Mouse (Mus musculus) embryonic facial prominence, embryonic 12.5 days (tissue): ENCODE measurements around the gene Sf3b3. TPM values are rescaled to one million over a fixed set of nuclear protein-coding genes. Genes with fewer than 3 reads are reported as not detected.
A peak's percentile ranks its signal among the peaks of the same experiment; 100 is the strongest.

ENCODE experiments used
- ATAC-seq: fragments of 200-750 bp; cut with Nextera tagmentation; 2 replicates; pipeline ENCODE4 v1.8.0; 2017; ENCODE audit not compliant: insufficient number of reproducible peaks, insufficient read depth, low FRiP score, low TSS enrichment
- H3K27ac ChIP-seq: fragments of 300-500 bp; sonication (generic); 2 replicates; pipeline ENCODE4 v1.5.1; 2016; ENCODE audit warnings: mild to moderate bottlenecking
- H3K27me3 ChIP-seq: fragments of 300-500 bp; sonication (generic); 2 replicates; pipeline ENCODE4 v1.6.1; 2016; ENCODE audit warnings: mild to moderate bottlenecking, moderate library complexity
- H3K36me3 ChIP-seq: fragments of 300-500 bp; sonication (generic); 2 replicates; pipeline ENCODE4 v1.6.1; 2016; ENCODE audit warnings: mild to moderate bottlenecking
- H3K4me1 ChIP-seq: fragments of 300-500 bp; sonication (generic); 2 replicates; pipeline ENCODE4 v1.6.1; 2016
- H3K4me2 ChIP-seq: fragments of 300-500 bp; sonication (generic); replicated peaks from 2 replicates; pipeline ENCODE4 v1.6.1; 2016; ENCODE audit warnings: mild to moderate bottlenecking, moderate library complexity
- H3K4me3 ChIP-seq: fragments of 300-500 bp; sonication (generic); 2 replicates; pipeline ENCODE4 v1.5.1; 2016; ENCODE audit warnings: mild to moderate bottlenecking
- H3K9ac ChIP-seq: fragments of 300-500 bp; sonication (generic); 2 replicates; pipeline ENCODE4 v1.6.1; 2016; ENCODE audit warnings: mild to moderate bottlenecking, moderate library complexity
- H3K9me3 ChIP-seq: fragments of 300-500 bp; sonication (generic); 2 replicates; pipeline ENCODE4 v1.6.1; 2016; ENCODE audit warnings: mild to moderate bottlenecking, moderate library complexity
- WGBS: fragments of 180-500 bp; shearing (Covaris S2); methylation state at CpG from one replicate; pipeline ENCODE4 v1.1.7; 2016; 5-methylcytosine and 5-hydroxymethylcytosine counted together
- polyA plus RNA-seq: library from polyadenylated mRNA; unstranded; fragments of >200 nt; fragmentation: Nextera tagmentation; extraction: Ambion mirVana; gene quantifications from 2 replicates; pipeline ENCODE4 v1.2.1, GENCODE M21; 2016

Gene Sf3b3
- polyA plus RNA-seq, 1 experiment from 2014 or later = 196 TPM

DNA sequence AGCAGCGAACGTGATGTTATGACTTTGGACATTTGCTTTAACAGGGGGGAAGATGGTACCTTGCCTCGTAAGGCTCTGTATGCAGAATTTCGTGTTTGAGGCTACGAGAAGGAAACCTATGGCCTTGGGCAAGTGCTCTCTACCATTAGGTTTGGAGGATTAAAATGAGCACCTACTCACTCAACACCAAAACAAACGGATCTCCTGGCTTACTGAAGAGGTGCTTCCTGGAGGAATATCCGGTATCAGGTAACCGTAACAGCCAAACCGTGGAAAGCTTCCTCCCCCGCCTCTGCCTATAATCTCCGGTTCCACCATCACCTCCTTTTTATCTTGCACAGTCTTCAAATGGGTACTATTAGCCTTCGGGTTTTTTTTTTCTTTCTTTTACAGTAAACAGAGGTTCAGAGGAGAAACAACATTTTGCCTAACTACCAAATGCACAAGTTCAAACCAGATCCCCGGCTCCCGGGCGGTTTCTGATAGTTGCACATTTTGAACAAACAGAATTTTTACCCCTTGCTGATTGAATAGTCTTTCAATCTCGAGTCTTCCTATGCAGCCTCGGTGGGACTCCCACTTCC is 674 bp downstream of the Sf3b3 start:
- Histone ChIP-seq H3K36me3 (peaks cover 47% of the 10 kb centered on the region), H3K4me3 (peak overlapping the region; percentile 90), H3K9me3 (no peaks in the 10 kb centered on the region), H3K27ac (peak overlapping the region; percentile 93), H3K4me2 (peak overlapping the region; percentile 70), H3K27me3 (no peaks in the 10 kb centered on the region), H3K9ac (peak overlapping the region; percentile 89), H3K4me1 (peaks cover 22% of the 10 kb centered on the region)
- WGBS = 8% methylated on average over 17 of the region's 17 CpGs
- ATAC-seq = no peak

DNA sequence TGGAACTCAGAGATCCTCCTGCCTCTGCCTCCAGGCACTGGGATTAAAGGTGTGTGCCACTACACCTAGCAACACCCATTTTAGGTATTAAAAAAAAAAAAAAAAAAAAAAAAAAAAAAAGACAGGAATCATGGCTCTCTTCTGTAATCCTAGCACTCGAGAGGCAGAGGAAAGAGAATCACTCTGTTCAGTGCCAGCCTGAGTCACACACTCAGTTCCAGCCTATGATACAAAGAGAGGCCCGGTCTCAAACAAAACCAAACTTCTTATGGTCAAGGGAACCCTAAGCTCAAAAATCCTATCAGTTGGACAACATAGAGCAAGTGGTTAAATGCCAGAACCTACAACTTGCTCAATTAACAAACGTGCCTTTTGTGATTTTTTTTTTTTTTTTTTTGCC is 1.6 kb downstream of the Sf3b3 start:
- WGBS = 74% methylated on average over 3 of the region's 3 CpGs
- Histone ChIP-seq H3K27ac (no peak overlapping the region), H3K4me2 (peak overlapping the region; percentile 70), H3K9ac (no peak overlapping the region), H3K27me3 (no peaks in the 10 kb centered on the region), H3K36me3 (peaks cover 47% of the 10 kb centered on the region), H3K9me3 (no peaks in the 10 kb centered on the region), H3K4me1 (peaks cover 22% of the 10 kb centered on the region), H3K4me3 (peak overlapping the region; percentile 90; the same call in 1 of the 2 replicates)
- no peak for ATAC-seq

DNA sequence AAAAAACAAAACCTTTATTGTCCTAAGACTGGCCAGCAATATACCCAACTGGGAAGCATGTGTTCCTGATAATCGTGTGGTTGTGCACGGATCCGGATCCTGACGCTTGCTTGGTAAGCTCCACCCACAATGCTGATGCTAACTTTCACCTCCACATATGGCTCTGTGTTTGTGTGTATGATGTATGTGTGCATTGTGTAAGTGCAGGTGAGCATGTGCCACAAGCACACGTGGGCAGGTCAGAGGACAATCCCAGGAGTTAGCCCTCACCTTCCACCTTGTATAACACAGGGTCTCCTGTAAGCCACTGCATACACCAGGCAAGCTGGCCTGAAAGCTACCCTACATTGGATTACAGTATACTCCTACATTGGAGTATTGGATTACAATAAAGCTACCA is 3.4 kb downstream of the Sf3b3 start:
- no peak overlapping the region for H3K4me2 ChIP-seq
- peaks cover 21% of the 10 kb centered on the region for H3K4me1 ChIP-seq
- no peak overlapping the region for H3K4me3 ChIP-seq
- no peaks in the 10 kb centered on the region for H3K27me3 ChIP-seq
- H3K36me3 ChIP-seq = peaks cover 62% of the 10 kb centered on the region
- no peak overlapping the region for H3K9ac ChIP-seq
- no peaks in the 10 kb centered on the region for H3K9me3 ChIP-seq
- no peak overlapping the region for H3K27ac ChIP-seq
- ATAC-seq = no peak
- 70% methylated on average over 5 of the region's 5 CpGs for WGBS

DNA sequence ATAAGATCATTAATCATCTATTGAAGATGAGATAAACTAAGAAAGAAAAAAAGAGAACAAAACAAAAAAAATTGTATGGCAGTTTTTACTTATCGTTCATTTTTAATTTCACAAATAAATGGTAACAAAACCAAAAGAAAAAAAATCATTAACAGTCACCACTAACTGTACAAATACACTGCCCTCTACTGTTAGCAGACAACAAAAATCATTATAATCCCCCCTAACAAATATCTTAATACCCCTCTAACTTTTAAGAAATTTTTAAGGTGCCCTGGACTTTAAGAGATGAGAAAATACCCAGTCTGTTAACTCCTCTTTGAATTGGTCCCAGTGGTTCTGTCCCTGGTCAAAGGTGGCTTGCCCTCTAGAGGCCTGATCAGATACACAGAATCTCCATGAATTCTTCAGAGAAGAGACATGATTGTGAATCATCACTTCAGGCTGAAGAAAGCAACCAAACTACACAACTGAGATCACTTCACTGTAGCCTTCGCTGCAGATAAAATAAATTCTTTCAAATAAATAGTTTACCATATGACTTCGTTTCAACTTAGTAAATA is 4.5 kb downstream of the Sf3b3 start:
- no peak overlapping the region for H3K9ac ChIP-seq
- H3K4me1 ChIP-seq = peaks cover 14% of the 10 kb centered on the region
- H3K36me3 ChIP-seq = peaks cover 73% of the 10 kb centered on the region
- 95% methylated on average over 3 of the region's 3 CpGs for WGBS
- no peak overlapping the region for H3K4me2 ChIP-seq
- H3K9me3 ChIP-seq = no peaks in the 10 kb centered on the region
- ATAC-seq = no peak
- H3K27me3 ChIP-seq = no peaks in the 10 kb centered on the region
- no peak overlapping the region for H3K4me3 ChIP-seq
- no peak overlapping the region for H3K27ac ChIP-seq

- no peak overlapping the region for H3K4me2 ChIP-seq
- ATAC-seq = no peak
- no peak overlapping the region for H3K27ac ChIP-seq
- WGBS = 92% methylated on average over 3 of the region's 3 CpGs
- H3K4me3 ChIP-seq = no peak overlapping the region
- peaks cover 84% of the 10 kb centered on the region for H3K36me3 ChIP-seq
- no peak overlapping the region for H3K9ac ChIP-seq
- no peaks in the 10 kb centered on the region for H3K4me1 ChIP-seq
- H3K27me3 ChIP-seq = no peaks in the 10 kb centered on the region
- no peaks in the 10 kb centered on the region for H3K9me3 ChIP-seq
Measured at GRCm38 (mm10) chr8:110831956-110832355, 14.6 kb downstream of the Sf3b3 start.

GRCm38 (mm10) chr8:110828511-110828910 is 18.1 kb downstream of the Sf3b3 start:
- no peak for ATAC-seq
- Histone ChIP-seq H3K27me3 (no peaks in the 10 kb centered on the region), H3K9me3 (no peaks in the 10 kb centered on the region), H3K9ac (no peak overlapping the region), H3K4me2 (no peak overlapping the region), H3K27ac (no peak overlapping the region), H3K36me3 (peaks cover 85% of the 10 kb centered on the region), H3K4me1 (no peaks in the 10 kb centered on the region), H3K4me3 (no peak overlapping the region)
- WGBS = 79% methylated on average over 3 of the region's 3 CpGs

DNA sequence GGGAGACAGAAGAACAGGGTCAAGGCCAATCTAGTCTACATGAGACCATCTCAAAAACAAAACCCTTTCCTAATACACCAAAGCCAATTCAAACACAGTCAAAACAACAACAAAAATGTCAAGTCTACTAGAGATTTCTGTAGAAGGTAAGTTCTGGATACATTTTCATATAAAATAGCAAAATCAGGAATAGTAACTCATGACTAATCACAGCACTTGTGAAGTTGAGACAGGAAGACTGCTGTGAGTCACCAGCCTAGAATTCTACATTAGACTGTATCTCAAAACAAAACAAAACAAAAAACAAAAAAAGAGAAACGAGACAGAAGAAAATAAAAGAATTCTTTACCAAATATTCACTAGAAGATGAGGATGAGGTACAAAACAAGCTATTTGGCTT is 21.7 kb downstream of the Sf3b3 start:
- Histone ChIP-seq H3K27me3 (no peaks in the 10 kb centered on the region), H3K9ac (no peak overlapping the region), H3K9me3 (no peaks in the 10 kb centered on the region), H3K27ac (no peak overlapping the region), H3K4me2 (no peak overlapping the region), H3K4me1 (no peaks in the 10 kb centered on the region), H3K4me3 (no peak overlapping the region), H3K36me3 (peaks cover 92% of the 10 kb centered on the region)
- ATAC-seq = no peak
- 91% methylated on average over 1 of the region's 1 CpGs for WGBS

GRCm38 (mm10) chr8:110821960-110822359 is 24.6 kb downstream of the Sf3b3 start:
- no peak overlapping the region for H3K4me3 ChIP-seq
- peaks cover 97% of the 10 kb centered on the region for H3K36me3 ChIP-seq
- WGBS = 86% methylated on average over 3 of the region's 3 CpGs
- no peaks in the 10 kb centered on the region for H3K9me3 ChIP-seq
- no peak overlapping the region for H3K4me2 ChIP-seq
- H3K9ac ChIP-seq = no peak overlapping the region
- H3K27me3 ChIP-seq = no peaks in the 10 kb centered on the region
- no peak overlapping the region for H3K27ac ChIP-seq
- H3K4me1 ChIP-seq = no peaks in the 10 kb centered on the region
- ATAC-seq = no peak

DNA sequence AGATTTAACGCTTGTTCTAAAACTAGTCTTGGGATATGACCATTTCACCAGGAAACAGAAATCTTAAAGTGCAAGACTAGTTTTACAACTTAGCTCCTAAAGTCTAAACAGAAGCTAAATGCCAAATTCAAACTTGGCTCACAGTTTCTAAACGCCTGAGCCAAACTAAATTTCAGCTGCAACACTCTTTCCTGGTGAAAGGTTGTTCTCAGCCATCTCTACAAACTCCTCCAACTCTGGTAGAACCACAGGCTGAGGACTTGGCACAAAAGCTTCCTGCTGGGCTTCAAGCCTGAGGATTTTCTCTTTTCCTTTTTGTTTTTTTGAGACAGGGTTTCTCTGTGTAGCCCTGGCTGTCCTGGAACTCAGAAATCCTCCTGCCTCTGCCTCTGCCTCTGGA is 26.3 kb downstream of the Sf3b3 start:
- no peaks in the 10 kb centered on the region for H3K9me3 ChIP-seq
- no peak overlapping the region for H3K4me2 ChIP-seq
- WGBS = 85% methylated on average over 2 of the region's 2 CpGs
- H3K9ac ChIP-seq = no peak overlapping the region
- no peaks in the 10 kb centered on the region for H3K4me1 ChIP-seq
- H3K27ac ChIP-seq = no peak overlapping the region
- H3K36me3 ChIP-seq = peaks cover 96% of the 10 kb centered on the region
- no peak overlapping the region for H3K4me3 ChIP-seq
- no peaks in the 10 kb centered on the region for H3K27me3 ChIP-seq
- no peak for ATAC-seq

GRCm38 (mm10) chr8:110818593-110818992 is 28.0 kb downstream of the Sf3b3 start:
- Histone ChIP-seq H3K9ac (no peak overlapping the region), H3K36me3 (peaks cover 97% of the 10 kb centered on the region), H3K4me3 (no peak overlapping the region), H3K4me2 (no peak overlapping the region), H3K27ac (no peak overlapping the region), H3K27me3 (no peaks in the 10 kb centered on the region), H3K4me1 (no peaks in the 10 kb centered on the region), H3K9me3 (no peaks in the 10 kb centered on the region)
- WGBS = 81% methylated on average over 3 of the region's 3 CpGs
- ATAC-seq = no peak

DNA sequence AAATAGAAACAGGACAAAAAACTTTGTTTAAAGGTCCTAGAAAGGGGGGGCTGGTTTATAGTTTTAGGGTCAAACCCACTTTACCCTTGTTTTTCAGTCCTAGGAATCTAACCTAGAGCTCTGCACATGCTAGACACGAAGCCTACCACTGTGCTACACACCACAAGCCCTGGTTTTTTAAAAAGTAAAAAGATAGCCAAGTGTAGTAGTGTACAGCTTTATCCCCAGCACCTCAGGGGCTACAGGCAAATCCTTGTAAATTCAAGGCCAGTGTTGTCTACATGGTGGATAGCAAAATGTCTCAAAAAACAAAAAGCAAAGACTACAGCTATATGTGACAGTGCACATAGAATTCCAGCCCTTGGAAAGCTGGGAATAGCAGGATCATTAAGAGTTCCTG is 29.6 kb downstream of the Sf3b3 start:
- no peak overlapping the region for H3K27ac ChIP-seq
- no peaks in the 10 kb centered on the region for H3K27me3 ChIP-seq
- no peak for ATAC-seq
- H3K36me3 ChIP-seq = peaks cover 97% of the 10 kb centered on the region
- H3K9me3 ChIP-seq = no peaks in the 10 kb centered on the region
- H3K4me1 ChIP-seq = no peaks in the 10 kb centered on the region
- H3K4me3 ChIP-seq = no peak overlapping the region
- no peak overlapping the region for H3K9ac ChIP-seq
- no peak overlapping the region for H3K4me2 ChIP-seq
- 88% methylated on average over 1 of the region's 1 CpGs for WGBS

GRCm38 (mm10) chr8:110815308-110815707 is 31.3 kb downstream of the Sf3b3 start:
- H3K27me3 ChIP-seq = no peaks in the 10 kb centered on the region

More at GRCm38 (mm10) chr8:110815308-110815707, 31.3 kb downstream of the Sf3b3 start:
- H3K9me3 ChIP-seq = no peaks in the 10 kb centered on the region
- H3K36me3 ChIP-seq = peaks cover 97% of the 10 kb centered on the region
- H3K27ac ChIP-seq = no peak overlapping the region
- H3K4me3 ChIP-seq = no peak overlapping the region
- H3K4me2 ChIP-seq = no peak overlapping the region
- ATAC-seq = no peak
- H3K4me1 ChIP-seq = no peaks in the 10 kb centered on the region
- 73% methylated on average over 3 of the region's 3 CpGs for WGBS
- H3K9ac ChIP-seq = no peak overlapping the region
